Mouse (Mus musculus): Measurements from ENCODE around the gene Pde6b. TPM values are rescaled to one million over a fixed set of nuclear protein-coding genes. Genes with fewer than 3 reads are reported as not detected.

The Pde6b gene
- polyA plus RNA-seq, 1 experiment, result not detected

- TF ChIP-seq CTCF (IDR thresholded peaks at IDR 0.05; ENCODE audit: low read depth, low read length) (peak; percentile 62), POLR2A (IDR thresholded peaks at IDR 0.05; ENCODE audit: borderline replicate concordance, low read depth, low read length) (no peak)
- H3K27ac ChIP-seq (ENCODE audit: insufficient read depth, low read depth, low read length), result peak within 1 kb of the TSS; percentile 24
- peaks cover 4% of the 10 kb centered on the region; the same call in 1 of the 2 replicates for H3K4me1 ChIP-seq (ENCODE audit: control insufficient read depth, insufficient read depth, low read length)
- H3K4me3 ChIP-seq (ENCODE audit: insufficient read depth, low read length), result peak within 1 kb of the TSS; percentile 92
Measured at GRCm38 (mm10) chr5:108433804-108434587, 45.8 kb downstream of the Pde6b start, which contains the start of gene Atp5k. Gene Atp5k, minus strand, starts transcription at chr5:108434448.

GRCm38 (mm10) chr5:108436101-108436500 lies 47.9 kb downstream of the Pde6b start:
- no peak for TF ChIP-seq POLR2A (IDR thresholded peaks at IDR 0.05; ENCODE audit: borderline replicate concordance, low read depth, low read length)
- no peak for TF ChIP-seq CTCF (IDR thresholded peaks at IDR 0.05; ENCODE audit: low read depth, low read length)
- Histone ChIP-seq H3K27ac (ENCODE audit: insufficient read depth, low read depth, low read length) (no peak overlapping the region), H3K4me1 (ENCODE audit: control insufficient read depth, insufficient read depth, low read length) (peaks cover 4% of the 10 kb centered on the region; the same call in 1 of the 2 replicates), H3K4me3 (ENCODE audit: insufficient read depth, low read length) (no peak overlapping the region)

GRCm38 (mm10) chr5:108446973-108447372 lies 58.8 kb downstream of the Pde6b start:
- no peak for TF ChIP-seq POLR2A (IDR thresholded peaks at IDR 0.05; ENCODE audit: borderline replicate concordance, low read depth, low read length)
- TF ChIP-seq CTCF (IDR thresholded peaks at IDR 0.05; ENCODE audit: low read depth, low read length), result no peak
- Histone ChIP-seq H3K4me3 (ENCODE audit: insufficient read depth, low read length) (no peak overlapping the region), H3K4me1 (ENCODE audit: control insufficient read depth, insufficient read depth, low read length) (peaks cover 26% of the 10 kb centered on the region), H3K27ac (ENCODE audit: insufficient read depth, low read depth, low read length) (no peak overlapping the region)

GRCm38 (mm10) chr5:108447857-108448256 lies 59.7 kb downstream of the Pde6b start:
- Histone ChIP-seq H3K27ac (ENCODE audit: insufficient read depth, low read depth, low read length) (no peak overlapping the region), H3K4me1 (ENCODE audit: control insufficient read depth, insufficient read depth, low read length) (peaks cover 26% of the 10 kb centered on the region), H3K4me3 (ENCODE audit: insufficient read depth, low read length) (no peak overlapping the region)
- TF ChIP-seq POLR2A (IDR thresholded peaks at IDR 0.05; ENCODE audit: borderline replicate concordance, low read depth, low read length) (no peak), CTCF (IDR thresholded peaks at IDR 0.05; ENCODE audit: low read depth, low read length) (no peak)

GRCm38 (mm10) chr5:108448785-108449668 lies 60.8 kb downstream of the Pde6b start, which contains the start of gene Mfsd7a:
Gene Mfsd7a, minus strand, starts transcription at chr5:108448891.
- Histone ChIP-seq H3K27ac (ENCODE audit: insufficient read depth, low read depth, low read length) (no peak within 1 kb of the TSS), H3K4me3 (ENCODE audit: insufficient read depth, low read length) (peak within 1 kb of the TSS; percentile 12; the same call in 1 of the 2 replicates), H3K4me1 (ENCODE audit: control insufficient read depth, insufficient read depth, low read length) (peaks cover 26% of the 10 kb centered on the region)
- no peak for TF ChIP-seq POLR2A (IDR thresholded peaks at IDR 0.05; ENCODE audit: borderline replicate concordance, low read depth, low read length)
- no peak for TF ChIP-seq CTCF (IDR thresholded peaks at IDR 0.05; ENCODE audit: low read depth, low read length)

- no peak overlapping the region for H3K27ac ChIP-seq (ENCODE audit: insufficient read depth, low read depth, low read length)
- no peak overlapping the region for H3K4me3 ChIP-seq (ENCODE audit: insufficient read depth, low read length)
- H3K4me1 ChIP-seq (ENCODE audit: control insufficient read depth, insufficient read depth, low read length), result peaks cover 26% of the 10 kb centered on the region
- TF ChIP-seq POLR2A (IDR thresholded peaks at IDR 0.05; ENCODE audit: borderline replicate concordance, low read depth, low read length), result no peak
- no peak for TF ChIP-seq CTCF (IDR thresholded peaks at IDR 0.05; ENCODE audit: low read depth, low read length)
Measured at GRCm38 (mm10) chr5:108450837-108451540, 62.8 kb downstream of the Pde6b start.

- Histone ChIP-seq H3K4me1 (ENCODE audit: control insufficient read depth, insufficient read depth, low read length) (peaks cover 23% of the 10 kb centered on the region), H3K4me3 (ENCODE audit: insufficient read depth, low read length) (no peak overlapping the region), H3K27ac (ENCODE audit: insufficient read depth, low read depth, low read length) (no peak overlapping the region)
- TF ChIP-seq CTCF (IDR thresholded peaks at IDR 0.05; ENCODE audit: low read depth, low read length) (no peak), POLR2A (IDR thresholded peaks at IDR 0.05; ENCODE audit: borderline replicate concordance, low read depth, low read length) (no peak)
Measured at GRCm38 (mm10) chr5:108451611-108452010, 63.4 kb downstream of the Pde6b start.

- H3K4me1 ChIP-seq (ENCODE audit: control insufficient read depth, insufficient read depth, low read length), result peaks cover 15% of the 10 kb centered on the region
- H3K4me3 ChIP-seq (ENCODE audit: insufficient read depth, low read length), result no peak overlapping the region
- TF ChIP-seq CTCF (IDR thresholded peaks at IDR 0.05; ENCODE audit: low read depth, low read length) (no peak), POLR2A (IDR thresholded peaks at IDR 0.05; ENCODE audit: borderline replicate concordance, low read depth, low read length) (no peak)
- no peak overlapping the region for H3K27ac ChIP-seq (ENCODE audit: insufficient read depth, low read depth, low read length)
Measured at GRCm38 (mm10) chr5:108452422-108452821, 64.2 kb downstream of the Pde6b start.

- Histone ChIP-seq H3K27ac (ENCODE audit: insufficient read depth, low read depth, low read length) (no peak overlapping the region), H3K4me1 (ENCODE audit: control insufficient read depth, insufficient read depth, low read length) (peaks cover 3% of the 10 kb centered on the region; the same call in 1 of the 2 replicates), H3K4me3 (ENCODE audit: insufficient read depth, low read length) (no peak overlapping the region)
- TF ChIP-seq CTCF (IDR thresholded peaks at IDR 0.05; ENCODE audit: low read depth, low read length), result no peak
- no peak for TF ChIP-seq POLR2A (IDR thresholded peaks at IDR 0.05; ENCODE audit: borderline replicate concordance, low read depth, low read length)
Measured at GRCm38 (mm10) chr5:108454094-108454493, 65.9 kb downstream of the Pde6b start.

All from bone marrow macrophage, adult 2 months (primary cell).